Mouse (Mus musculus): Measurements from ENCODE around the gene Por. TPM values are rescaled to one million over a fixed set of nuclear protein-coding genes. Genes with fewer than 3 reads are reported as not detected.

Gene Por
- 10 to 100 TPM; 69.8 to 76.4 TPM for total RNA-seq (2021)

DNA sequence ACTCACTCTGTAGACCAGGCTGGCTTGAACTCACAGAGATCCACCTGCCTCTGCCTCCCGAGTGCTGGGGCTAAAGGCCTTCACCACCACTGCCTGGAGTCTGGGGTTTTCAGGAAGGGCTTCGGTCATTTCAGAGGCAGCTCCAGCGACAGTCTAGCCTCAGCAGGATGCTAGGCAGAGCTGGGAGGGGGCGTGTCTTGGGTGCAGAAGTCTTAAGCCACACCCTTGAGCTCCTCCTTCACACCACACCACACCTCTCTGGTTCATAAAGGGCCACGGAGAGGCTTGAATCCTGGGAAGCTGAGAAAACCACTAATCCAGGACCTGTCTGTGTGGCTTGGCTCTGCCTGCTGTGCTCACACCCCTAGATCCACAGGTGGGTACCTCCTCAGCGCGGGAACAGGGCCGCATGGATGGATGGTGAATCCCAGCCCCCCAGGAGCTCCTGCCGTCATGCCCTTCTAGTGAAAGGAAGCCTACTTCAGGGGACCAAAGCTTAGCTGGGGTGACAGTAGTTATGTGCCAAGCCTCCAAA, at the start of gene Por:
TSS of gene Por (plus strand) at position 293 of the 535 bp plus-strand sequence.
- intact Hi-C loops (cut with DNase I), result no loop called here
- no peak for DNase-seq

DNA sequence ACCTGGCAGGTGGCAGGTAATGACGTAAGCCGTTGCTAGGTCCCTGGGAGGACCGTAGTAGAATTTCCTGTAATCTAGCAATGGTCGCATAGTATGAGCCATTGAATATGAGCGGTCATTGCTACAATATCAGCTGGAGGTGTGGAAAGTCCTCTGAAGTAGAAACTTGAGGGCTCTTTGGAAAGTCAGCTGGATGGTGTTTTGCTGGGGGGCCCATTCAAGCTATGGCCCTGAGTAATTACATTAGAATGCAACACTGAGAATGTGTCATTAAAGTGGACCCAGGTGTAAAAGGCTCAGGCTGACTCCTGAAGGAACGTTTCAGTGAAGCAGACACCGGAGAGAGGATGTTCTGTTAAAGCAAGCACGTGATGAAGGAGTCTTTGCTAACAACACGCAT, 49.3 kb upstream of the Por start:
- DNase-seq, result no peak
- intact Hi-C loops (cut with DNase I), result no loop called here

DNA sequence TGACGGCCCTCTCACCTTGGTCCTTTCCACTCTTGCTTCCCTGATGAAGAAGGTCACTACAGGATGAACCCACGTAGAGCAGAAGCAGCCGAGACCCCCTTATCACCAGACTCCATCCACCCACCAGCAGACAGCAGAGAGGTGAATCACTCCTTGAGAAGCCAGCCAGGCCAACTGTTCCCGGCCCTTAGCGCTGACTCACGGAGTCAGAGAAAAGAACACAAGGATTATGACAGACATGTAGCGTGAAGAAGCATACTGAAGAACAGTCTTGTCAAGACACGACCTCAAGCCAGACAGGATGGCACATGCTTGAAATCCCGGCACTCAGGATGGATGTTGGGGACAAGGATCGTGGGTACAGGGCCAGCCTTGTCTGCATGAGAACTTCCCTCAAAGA, 48.1 kb upstream of the Por start:
- no peak for DNase-seq
- intact Hi-C loops (cut with DNase I), result no loop called here

DNA sequence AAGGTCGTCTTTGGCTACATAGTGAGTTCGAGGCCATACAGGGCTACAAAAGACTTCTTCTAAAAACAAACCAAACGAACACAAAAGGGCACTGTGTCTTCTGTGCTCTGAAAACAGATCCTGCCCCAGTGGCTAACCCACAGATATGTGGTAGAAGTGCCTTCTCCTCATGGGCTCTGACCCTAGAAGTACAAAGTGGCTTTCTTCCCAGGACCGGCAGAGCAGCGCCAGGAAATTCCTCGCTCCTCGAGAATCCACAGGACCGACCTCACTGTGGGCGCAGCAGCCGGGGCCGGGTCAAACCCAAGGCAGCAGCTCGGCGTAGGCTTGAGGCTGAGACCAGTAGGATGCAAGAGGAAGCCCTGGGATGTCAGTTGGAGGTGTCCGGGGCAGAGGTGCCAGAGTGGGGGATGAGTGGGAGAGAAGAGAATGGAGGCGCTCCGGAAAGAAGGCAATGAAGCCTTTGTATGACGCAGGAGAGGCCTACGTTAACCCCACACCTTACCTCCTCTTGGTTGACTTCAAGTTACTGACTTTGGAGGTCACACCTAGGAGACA, 46.7 kb upstream of the Por start:
- intact Hi-C loops (cut with DNase I), result no loop called here

DNA sequence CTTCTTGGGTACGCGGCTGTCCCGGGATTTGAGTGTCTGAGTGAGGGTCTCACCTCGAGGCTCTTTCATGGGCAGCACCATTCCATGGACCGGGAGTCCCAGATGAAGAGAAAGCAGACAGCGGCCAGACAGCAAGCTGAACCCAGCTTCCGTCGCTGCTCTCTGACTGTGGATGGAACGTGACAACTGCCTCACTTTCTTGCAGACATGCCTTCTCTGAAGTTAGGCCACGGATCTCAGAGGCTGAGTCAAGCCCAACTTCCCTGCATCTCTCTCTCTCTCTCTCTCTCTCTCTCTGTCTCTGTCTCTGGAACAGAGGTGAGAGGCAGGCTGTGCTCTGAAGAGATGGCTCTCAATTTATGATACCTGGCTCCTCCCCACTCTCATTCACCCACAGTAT, 40.9 kb upstream of the Por start:
- no peak for DNase-seq
- intact Hi-C loops (cut with DNase I), result no loop called here

More for the DNA sequence above, 46.7 kb upstream of the Por start:
- DNase-seq, result no peak

DNA sequence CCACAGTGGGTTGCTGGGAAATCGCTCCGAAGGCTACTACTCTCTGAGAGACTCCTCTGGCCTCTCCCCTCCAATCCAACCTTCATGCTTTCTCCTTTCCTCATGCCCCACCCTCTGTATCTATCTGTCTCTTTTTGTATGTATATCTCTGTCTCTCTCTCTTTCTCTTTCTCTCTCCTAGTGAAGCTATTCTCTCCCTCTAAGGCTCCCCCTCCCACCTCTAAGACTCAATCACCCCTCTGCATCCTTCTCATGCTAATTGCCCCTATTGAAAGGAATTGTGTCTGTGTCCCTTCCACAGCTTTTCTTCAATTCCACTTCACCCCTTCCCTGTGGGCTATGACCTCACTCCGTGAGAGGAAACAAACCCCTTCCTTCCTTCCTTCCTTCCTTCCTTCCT, 40.4 kb upstream of the Por start:
- intact Hi-C loops (cut with DNase I), result no loop called here
- DNase-seq, result no peak

DNA sequence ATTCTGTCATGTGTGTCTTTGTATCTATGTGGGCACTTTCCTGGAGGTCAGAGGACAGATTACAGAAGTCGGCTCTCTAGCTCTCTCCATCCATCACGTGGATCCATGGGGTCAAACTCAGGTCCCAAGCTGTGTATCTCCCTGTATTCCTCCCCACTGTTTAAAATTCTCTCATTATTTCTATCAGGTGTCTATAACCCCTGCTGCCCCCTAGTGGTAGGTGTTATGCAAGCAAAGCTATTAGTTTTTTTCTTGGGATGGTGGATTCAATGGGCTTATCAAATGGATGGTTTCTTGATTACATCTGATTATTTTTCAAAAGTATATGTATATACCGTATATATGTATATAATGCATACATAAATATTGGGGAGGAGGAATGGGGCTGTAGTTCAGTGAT, 39.2 kb upstream of the Por start:
- peak; percentile 66 to 67 for DNase-seq
- intact Hi-C loops (cut with DNase I), result loop anchor here (2.0 kb wide), 2 partner anchors 114 to 132 kb away; partner anchors contain the start of gene Tmem120a

DNA sequence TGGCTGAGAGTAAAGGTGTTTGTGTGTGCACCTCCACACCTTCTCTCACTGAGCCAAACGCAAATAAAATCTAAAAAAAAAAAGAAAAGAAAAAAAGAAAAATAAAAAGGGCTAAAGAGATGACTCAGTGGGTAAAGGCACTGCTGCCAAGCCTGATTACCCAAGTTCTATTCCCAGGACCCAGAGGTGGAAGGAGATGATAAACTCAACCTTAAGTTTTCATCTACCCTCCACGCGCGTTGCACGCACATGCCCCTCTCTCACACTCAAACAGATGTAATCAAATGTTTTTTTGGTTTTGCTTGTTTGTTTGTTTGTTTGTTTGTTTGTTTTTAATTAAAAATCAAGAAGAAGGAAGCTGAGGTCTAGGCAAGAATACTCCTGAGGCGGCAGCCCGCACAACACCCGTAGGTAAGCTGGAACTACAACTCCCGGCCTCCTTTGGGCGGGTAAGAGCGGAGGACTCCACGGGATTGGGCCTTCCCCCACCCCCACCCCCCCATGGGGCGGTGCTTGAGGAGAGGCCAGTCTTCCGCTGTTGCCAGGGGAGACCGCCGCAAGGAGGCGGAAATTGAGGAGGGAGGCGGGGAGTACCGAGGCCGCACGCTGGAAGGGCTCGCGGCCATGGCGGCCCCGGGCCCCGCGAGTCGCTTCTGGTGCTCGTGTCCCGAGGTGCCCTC, 37.6 kb upstream of the Por start, which contains the start of gene Rhbdd2:
TSS of gene Rhbdd2 (plus strand) at position 502 of the 680 bp plus-strand sequence.
- intact Hi-C loops (cut with DNase I), result loop anchor here (2.0 kb wide), 1 partner anchor 57 kb away; no protein-coding TSS in a partner anchor
- DNase-seq, result peak; percentile 94 to 96

DNA sequence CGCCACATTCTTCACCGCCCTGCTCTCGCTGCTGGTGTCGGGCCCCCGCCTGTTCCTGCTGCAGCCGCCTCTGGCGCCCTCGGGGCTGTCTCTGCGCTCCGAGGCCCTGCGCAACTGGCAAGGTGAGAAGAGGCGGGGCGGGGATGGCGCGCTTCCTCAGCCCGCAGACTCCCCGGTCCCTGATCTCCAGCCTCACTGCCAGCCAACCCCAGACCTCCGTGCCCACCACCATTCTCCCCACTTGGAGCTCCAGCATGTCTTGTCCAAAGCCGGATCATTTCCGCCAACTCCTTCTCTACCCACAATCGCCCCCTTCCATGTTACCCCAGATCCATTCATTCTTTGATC, 37.1 kb upstream of the Por start:
- no peak for DNase-seq
- intact Hi-C loops (cut with DNase I), result loop anchor here (2.0 kb wide), 1 partner anchor 56 kb away; no protein-coding TSS in a partner anchor

DNA sequence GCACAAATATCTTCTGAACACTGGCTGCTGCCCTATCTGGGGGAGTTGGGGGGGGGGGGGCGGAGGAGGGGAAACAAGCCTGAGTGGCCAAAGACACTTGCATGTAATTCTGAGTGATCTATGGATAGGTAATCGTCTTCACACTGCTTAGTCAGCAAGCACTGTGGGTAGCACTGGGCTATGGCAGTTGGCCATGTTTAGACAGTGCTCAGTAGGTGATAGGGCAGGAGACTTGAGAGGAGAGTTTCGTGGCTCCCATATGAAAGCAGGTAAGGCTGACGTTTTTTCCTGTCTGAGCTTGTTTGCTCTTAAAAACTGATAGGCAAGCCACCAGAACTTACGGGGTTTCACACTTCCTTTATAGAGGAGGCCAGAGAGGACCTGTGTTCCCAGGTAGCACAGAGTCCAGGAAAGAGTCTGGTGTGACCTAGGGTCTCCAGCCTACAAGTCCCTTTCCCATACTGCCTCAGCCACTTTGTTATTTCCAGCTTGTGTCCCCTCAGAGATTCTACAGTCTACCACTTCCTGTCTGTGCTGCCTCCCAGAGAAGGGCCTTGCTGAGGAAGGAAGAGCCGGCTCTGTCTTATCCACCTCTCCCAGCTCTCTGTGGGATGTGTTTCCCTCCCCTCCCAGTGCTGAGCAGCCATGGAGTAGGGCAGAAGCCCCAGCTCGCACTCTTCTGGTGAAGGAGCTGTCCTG, 29.9 kb upstream of the Por start:
- DNase-seq, result no peak
- intact Hi-C loops (cut with DNase I), result no loop called here

DNA sequence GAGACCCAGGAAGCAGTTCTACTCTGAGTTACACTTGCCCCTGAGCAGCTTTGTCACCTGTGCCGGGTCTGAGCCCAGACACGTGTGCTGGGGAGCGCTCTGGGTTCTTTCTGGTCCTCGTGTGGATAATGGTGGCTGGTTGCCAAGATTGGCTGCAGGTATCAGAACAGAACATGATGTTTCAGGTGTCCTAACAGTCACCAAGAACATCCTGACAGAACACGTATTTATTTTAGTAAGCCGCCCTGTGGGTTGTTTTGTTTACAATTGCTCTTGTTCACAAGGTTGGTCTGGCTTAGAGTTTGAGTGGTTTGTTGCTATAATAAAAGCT, 29.4 kb upstream of the Por start:
- DNase-seq, result no peak
- intact Hi-C loops (cut with DNase I), result no loop called here

DNA sequence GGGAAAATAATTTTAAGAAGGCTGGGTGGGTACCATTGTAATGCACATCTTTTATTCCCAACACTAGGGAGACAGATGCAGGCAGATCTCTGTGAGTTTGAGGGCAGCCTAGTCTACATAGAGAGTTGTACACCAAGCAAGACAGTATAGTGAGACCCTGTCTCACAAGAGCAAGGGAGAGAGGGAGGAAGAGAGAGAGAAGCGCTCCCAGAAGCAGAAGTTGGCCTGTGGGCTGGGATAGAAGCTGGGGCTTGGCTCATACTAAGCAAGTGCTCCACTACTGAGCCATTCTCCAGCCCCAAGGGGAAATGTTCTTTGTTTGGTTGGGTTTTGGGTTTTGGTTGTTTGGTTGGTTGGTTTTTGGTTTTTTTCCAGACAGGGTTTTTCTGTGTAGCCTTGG, 28.8 kb upstream of the Por start:
- intact Hi-C loops (cut with DNase I), result no loop called here
- no peak for DNase-seq

DNA sequence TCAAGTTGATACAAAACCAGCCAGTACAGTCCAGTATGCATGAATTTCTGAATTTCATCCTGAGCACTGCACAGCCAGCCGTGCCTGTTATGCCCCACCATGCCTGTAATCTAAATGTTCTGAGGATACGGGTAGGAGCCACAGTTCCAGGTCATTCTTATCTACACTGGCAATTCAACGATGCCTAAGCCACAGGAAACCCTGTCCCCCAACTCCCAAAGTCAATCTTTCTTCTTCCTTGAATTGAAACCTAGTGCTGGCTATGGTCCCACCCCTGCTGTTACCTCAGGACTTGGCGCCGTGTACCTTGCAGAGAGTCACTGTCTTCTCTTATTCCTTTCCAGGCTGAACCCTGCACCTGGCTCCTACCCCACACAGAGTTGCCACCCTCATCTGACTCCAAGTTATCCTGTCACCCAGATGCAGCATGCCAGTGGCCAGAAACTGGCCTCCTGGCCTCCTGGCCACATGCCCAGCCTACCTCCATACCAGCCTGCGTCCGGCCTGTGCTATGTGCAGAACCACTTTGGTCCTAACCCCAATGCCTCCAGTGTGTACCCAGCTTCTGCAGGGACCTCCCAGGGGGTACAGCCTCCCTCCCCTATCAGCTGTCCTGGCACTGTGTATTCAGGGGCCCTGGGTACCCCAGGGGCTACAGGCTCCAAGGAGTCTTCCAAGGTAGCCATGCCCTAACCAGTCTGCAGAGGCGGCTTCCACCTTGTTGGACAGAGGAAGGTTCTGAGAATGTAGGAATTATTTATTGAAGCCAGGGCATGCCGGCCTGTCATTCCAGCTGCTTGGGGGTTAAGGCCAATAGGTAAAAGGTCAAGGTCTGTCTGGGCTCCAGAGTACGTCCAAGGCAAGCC, 26.9 kb upstream of the Por start:
- intact Hi-C loops (cut with DNase I), result no loop called here
- DNase-seq, result no peak

DNA sequence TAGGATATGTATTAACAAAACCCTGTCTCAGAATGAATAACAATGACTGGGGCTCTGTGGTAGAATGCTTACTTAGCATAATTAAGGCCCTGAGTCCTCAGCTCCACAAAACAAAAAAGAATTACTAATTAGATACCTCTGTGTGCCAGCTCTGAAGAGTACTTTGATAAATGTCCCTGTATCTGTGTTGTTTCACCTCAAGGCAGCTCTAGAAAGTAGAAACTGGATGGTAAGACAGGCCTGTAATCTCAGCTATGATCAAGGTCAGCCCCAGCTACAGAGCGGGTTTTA, 26.3 kb upstream of the Por start:
- intact Hi-C loops (cut with DNase I), result no loop called here
- DNase-seq, result no peak

DNA sequence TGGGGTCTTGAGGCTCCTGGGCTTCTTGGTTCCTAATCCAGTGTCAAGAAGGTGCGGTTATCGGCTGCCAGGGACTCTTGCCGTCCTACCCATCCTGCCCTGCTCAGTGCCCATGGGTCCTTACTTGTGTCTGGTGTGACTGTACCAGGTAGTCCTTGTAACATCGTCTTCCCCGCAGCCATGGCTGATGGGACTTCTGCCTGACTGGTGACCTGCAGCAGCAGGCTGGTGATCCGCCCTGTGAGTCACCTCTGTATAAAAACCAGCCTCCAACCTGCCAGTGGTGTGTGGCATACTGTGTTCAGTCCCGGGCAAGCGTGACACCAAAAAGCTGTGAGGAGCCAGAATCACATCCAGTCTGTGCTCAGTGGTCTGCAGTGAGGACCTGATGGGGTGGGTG, 26.0 kb upstream of the Por start:
- intact Hi-C loops (cut with DNase I), result no loop called here
- DNase-seq, result no peak

DNA sequence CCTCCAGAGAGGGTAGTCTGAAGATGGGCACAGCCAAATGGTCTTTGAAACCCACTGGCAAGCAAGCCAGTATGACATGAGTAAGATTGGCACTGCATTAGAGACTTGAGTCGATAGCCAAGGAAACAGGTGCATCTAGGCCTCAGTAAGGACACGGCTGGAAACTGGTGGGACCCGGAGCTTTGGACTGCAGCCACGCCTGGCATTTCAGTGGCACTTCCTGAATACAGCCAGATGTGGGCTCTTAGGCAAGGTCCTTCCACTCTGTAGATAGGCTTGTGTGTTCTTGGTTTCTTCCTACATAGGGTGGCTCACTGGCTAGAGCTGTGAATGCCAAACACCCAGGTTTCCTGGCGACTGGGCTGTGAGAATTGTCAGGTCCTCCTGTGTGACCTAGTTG, 24.5 kb upstream of the Por start:
- no peak for DNase-seq
- intact Hi-C loops (cut with DNase I), result no loop called here

DNA sequence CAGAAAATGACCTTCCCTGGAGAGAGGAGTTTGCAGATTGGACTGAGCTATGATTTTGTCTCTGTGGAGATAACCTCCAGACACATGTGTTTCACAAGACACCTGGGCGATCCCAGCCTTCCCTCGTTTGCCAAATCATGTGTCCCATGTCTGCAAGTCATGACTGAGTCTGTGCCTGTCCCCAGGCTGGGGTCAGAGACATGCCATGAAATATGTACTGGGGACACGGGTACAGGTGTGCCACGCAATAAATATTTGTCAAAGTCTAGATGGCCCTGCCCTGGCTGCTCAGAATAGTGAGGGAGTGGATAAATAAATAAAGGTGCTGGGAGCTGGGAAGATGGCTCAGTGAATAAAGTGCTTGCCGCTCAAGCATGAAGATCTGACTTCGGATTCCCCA, 23.8 kb upstream of the Por start:
- DNase-seq, result no peak
- intact Hi-C loops (cut with DNase I), result no loop called here

DNA sequence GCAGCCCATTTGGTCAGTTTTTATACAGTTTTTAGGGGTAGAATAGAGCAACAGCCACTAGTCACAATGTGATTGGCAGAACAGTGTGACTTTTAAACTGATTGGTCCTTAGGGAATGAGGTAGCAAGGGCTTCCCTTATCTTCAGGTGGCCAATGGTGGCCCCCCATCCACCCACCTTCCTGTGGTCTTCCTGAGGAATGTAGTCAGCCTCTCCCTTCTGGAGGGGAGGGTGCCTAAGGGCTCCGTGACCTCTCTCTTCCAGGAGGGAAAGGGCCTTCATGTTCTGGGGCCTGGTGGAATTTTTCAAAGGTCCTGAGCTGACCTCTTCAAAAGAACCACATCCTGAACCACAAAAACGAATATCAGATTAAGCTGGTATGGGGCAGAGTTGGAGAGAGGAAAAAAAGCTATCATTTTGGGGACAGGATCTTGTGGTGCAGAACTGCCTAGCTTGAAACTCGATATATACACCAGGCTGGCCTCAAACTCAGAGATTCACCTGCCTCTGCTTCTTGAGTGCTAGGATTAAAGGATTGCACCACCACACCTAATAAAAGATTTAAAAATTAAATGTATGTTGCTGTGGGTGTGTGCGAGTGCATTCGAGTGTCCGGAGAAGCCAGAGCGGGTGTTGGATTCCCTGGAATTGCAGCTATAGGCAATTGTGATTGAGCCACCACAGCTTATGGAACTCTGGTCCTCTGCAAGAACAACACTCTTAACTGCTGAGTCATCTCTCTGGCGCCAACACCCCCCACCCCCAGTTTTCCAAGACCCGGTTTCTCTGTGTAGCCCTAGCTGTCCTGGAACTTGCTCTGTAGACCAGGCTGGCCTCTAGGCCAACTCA, 21.1 kb upstream of the Por start:
- intact Hi-C loops (cut with DNase I), result no loop called here
- no peak for DNase-seq

DNA sequence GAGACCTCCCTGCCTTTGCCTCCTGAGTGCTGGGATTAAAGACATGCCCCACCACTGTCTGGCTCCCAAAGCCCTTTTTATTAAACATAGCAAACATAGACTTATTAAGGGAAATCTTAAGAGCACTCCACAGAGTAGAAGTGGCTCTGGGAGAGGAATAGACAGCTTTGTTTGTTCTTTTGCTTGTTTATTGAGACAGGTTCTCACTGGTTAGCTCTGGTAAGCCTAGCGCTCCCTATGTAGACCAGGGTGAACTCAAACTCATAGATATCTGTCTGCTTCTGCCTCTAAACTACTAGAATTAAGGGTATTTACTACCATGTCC, 20.6 kb upstream of the Por start:
- intact Hi-C loops (cut with DNase I), result no loop called here

DNA sequence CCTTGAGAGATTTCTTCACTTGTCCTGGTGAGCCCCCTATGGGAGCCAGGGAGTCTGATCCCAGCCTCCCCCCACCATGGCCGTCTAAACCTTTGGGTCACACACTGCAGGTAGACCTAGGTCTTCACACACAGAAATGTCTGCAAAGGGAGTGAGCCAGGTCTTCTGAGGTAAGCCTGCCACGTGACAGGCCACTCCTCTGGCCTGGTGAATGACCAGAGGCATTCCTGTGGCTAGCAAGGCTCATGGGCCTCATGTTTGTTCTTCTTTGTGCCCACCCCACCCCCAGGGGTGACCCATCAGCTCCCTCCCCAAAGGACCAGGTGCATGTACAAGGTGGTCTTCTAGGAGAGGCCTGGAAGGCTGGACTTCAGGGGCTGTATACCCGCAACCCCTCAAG, 18.3 kb upstream of the Por start:
- no peak for DNase-seq
- intact Hi-C loops (cut with DNase I), result no loop called here

More for the DNA sequence above, 20.6 kb upstream of the Por start:
- DNase-seq, result no peak

All from heart, postnatal 36 days (tissue).